Mouse (Mus musculus) testis, adult 2 months (tissue): ENCODE results near the gene Procr.

Source experiments
- CTCF ChIP-seq: fragments of 200-500 bp; IDR thresholded peaks from 2 replicates; pipeline ENCODE4 v1.5.1; 2012; ENCODE audit warnings: low read depth, mild to moderate bottlenecking, inconsistent platforms, low read length, moderate library complexity; ENCODE audit not compliant: control insufficient read depth, insufficient read depth, insufficient replicate concordance
- POLR2A ChIP-seq: fragments of 200-500 bp; IDR thresholded peaks from 2 replicates; pipeline ENCODE4 v1.6.1; 2012; ENCODE audit warnings: low read depth, mild to moderate bottlenecking, inconsistent platforms, low read length, moderate library complexity; ENCODE audit not compliant: control insufficient read depth

DNA sequence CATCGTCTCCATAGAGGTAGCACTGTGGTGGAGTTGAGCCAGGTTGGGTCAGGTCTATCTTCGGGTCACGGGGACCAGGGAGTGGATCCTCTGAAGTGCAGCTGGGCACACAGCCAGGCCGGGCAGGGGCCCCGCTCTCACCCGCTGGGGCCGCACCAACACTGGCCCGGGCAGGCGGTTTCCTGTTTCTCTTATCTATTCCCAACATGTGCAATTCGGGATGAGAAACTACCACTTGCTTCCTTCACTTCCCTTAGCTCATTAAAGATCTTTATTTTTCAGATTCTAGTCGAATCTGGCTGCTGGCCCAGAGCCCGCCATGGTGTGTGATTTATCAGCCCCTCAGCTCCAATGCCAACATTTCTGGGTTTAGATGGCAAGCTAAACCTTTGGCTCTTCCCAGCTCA is 8.0 kb upstream of the Procr start:
- TF ChIP-seq POLR2A (no peak), CTCF (no peak)
